Mouse (Mus musculus): ENCODE measurements at regions not wholly inside any gene's neighbourhood (a gene's known extent, or its start where the extent isn't known, plus 50 kb on each side); places are given as distances from the start of the nearest gene placed in this dataset.
A peak's percentile ranks its signal among the peaks of the same experiment; 100 is the strongest.
"Not testable (repeated sequence)": the region's sequence is repeated elsewhere in the genome, so short reads cannot be mapped to it uniquely, and the experiment has no call there.

GRCm38 (mm10) chr13:52205951-52206350 is 325.1 kb downstream of the Diras2 start:
- no peak for DNase-seq (ENCODE audit: low spot score)

DNA sequence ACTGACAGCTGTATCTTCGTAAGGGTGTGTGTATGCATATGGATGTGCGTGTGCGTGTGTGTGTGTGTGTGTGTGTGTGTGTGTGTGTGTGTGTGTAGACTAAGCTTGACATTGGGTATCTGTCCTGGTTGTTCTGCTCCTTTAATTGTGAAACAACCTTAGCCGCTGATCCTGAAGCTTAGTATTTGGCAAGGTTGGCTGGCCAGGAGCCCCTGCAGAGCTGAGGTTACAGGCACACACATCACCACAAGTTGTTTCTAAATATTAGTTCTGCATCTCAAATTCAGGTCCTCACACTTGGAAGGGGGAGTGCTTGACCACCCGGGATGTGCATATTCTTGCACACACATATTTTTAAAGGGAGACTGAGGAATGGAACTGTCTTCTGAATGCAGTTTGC is 314.7 kb downstream of the Diras2 start:
- DNase-seq (ENCODE audit: low spot score) = no peak

DNA sequence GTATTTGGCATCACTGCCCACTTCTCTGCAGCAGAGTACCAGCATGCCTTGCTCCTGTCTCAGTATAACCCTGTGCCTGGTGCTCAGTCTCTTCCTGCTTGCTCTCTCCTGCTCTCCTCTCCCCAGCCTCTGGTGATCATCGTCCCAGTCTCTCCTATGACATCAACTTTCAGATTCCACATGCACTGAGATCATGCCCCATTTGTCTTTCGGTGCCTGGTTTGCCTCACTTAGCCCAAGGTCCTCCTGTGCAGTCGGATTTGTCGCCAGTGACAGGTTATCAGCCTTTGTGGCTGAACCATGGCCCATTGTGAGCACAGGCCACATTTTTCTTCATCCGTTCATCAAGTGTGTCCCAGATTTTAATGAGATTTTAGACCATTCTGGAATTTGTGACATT is 314.0 kb downstream of the Diras2 start:
- DNase-seq (ENCODE audit: low spot score) = no peak

DNA sequence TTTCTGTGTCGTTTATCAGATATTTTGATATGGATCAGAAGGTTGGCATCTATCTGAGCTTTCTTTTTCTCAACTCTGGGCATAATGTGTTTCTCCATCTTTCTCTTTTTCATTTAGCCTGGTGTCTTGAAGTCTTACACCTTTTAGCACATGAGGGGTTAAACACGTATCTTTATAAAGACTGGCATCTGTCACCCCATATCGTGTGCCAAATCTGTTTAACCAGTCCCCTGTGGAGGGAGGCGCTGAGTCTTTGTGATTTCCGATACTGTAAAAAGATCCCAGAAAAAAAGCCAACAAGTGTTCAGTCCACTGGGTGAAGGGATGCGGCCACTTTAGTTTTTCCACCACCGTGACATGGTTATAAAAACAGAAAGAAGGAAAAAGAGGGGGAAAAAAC is 313.3 kb downstream of the Diras2 start:
- no peak for DNase-seq (ENCODE audit: low spot score)

DNA sequence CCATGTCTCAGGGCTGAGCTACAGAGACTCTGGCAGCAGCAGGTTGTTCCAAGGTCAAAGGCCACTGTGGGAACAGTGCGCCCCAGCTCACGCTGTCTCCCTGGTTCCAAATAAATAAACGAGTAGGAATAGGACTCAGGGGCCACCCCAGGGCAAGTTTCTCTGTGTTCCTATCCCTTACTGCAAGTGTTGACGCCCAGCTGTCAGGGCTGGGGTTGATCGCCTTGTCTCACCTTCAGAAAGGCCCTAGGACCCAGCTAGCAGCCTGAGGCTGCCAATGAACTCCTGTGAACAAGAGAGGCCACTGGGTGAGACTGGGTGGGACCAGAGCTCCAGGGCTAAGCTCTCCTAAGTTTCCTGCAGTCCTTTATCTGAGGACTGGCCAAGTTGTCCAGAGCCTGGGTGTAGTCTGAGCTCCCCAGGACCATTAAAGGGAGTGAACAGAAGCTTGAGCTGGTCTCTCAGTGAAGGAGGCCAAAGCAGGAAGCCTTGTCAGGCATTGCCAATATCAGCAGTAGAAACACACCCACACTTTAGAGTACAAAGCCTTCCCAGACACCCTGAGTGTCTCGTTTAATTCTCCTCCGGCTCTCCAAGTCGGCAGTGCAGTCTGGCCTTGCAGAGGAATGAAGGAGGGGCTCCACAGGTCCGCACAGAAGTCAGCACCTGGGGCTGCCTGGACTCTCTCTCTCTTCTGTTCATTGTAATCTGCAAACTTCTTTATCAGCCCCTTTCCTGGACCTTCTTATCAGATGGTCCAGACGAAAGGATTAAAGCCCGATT is 308.6 kb downstream of the Diras2 start:
- no peak for DNase-seq (ENCODE audit: low spot score)

DNA sequence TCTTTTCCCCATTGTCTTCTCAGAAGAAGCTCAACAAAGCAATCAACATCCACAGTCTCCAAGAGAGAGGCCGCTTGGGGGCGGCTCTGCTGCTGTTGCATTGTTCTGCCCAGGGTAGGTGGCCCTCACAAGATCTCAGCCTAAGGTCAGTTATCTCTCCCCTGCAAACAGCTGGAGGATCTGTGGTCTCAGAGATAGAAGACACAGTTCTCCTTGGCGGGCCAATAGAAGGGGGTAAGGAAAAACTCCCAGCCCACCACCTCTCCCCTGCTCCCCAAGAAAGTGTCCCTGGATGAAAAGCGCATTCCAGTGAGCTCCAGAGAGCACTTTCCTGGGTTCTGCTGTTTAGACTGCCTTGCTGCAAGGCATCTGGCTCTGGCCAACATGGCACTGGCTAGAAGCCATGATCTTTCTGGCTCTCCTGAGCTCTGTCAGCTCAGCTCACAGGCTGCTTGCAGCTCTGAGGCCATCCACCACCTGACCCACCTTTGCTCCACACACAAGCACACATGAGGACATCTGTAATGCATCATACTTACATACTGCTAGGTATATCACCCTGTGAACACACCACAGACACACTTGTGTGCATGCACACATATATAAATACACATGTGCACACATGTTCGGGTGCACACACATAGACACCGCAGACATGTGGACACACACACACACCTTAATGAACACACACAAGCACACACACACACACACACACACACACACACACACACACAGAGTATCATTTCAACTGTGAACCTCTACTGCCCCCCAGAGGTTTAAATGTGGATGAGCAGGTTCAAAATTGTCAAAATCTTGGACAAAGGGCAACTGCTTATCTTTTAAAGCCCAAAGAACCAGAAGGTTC is 307.7 kb downstream of the Diras2 start:
- peak; percentile 24 for DNase-seq (ENCODE audit: low spot score)

- DNase-seq (ENCODE audit: low spot score) = peak; percentile 20
Measured at GRCm38 (mm10) chr13:52233971-52234370, 297.1 kb downstream of the Diras2 start.

- DNase-seq (ENCODE audit: low spot score) = peak; percentile 42
Measured at GRCm38 (mm10) chr13:52236105-52236504, 295.0 kb downstream of the Diras2 start.

GRCm38 (mm10) chr13:52239563-52239962 is 291.5 kb downstream of the Diras2 start:
- DNase-seq (ENCODE audit: low spot score) = no peak

GRCm38 (mm10) chr13:52241761-52242160 is 289.3 kb downstream of the Diras2 start:
- no peak for DNase-seq (ENCODE audit: low spot score)

GRCm38 (mm10) chr13:52249492-52249891 is 281.6 kb downstream of the Diras2 start:
- no peak for DNase-seq (ENCODE audit: low spot score)

DNA sequence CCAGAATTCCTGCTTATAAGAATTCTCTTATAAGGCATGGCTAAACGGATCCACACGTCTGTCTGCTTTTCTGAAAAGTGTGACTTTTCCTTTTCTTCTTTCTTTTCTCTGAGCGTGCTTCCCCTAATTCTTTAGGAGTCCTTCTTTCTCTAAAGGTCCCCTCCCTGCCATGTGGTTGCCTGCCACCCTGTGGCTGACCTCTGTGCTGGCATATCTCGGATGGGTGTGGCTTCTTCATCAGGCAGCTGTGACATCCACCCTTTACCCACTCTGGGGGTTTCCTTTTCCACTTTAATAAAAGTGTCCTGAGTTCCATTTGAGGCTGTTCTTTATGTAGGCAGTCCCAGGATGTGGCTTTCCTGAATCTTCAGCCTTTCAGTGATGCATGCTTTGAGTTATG is 280.7 kb downstream of the Diras2 start:
- peak; percentile 14 for DNase-seq (ENCODE audit: low spot score)

DNA sequence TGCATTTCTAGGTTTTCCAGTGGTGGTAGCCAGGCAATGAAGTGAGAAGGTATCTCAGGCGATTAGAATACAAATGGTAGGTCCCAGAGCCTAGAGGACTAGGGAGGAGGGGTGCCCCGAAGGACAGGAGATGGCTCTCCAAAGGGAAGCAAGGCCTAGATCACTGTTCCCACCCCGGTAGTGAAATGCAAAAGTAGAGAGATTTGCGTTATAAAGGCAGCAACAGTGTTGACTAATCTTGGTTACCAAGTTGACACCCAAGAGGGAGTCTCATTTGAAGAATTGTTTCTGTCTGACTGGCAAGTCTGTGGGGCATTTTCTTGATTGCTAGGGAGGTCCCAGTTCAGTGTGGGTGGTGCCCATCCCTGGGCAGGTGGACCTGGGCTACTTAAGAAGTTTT is 278.8 kb downstream of the Diras2 start:
- DNase-seq (ENCODE audit: low spot score) = no peak

GRCm38 (mm10) chr13:52252726-52253125 is 278.4 kb downstream of the Diras2 start:
- DNase-seq (ENCODE audit: low spot score) = not testable (repeated sequence)

- DNase-seq (ENCODE audit: low spot score) = no peak
Measured at GRCm38 (mm10) chr13:52253138-52253537, 277.9 kb downstream of the Diras2 start.

DNA sequence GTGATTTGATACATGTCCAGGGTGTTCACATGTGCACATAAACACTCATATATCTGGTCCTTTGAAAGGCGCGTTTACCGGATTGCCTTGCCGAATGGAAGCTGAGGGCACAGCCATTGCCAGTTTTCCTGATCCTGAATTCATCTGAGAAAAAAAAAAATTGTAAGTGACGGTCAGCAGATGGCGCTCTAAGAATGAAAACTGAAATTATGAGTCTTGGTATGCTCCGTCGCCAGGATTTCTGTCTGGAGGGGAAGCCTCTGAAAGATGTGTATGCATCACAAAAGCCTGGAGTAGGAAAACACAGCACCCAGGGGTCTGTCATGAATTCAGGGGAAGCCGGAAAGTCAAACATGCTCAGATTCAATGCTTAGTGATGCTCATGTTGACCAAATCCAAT is 276.9 kb downstream of the Diras2 start:
- peak; percentile 20 for DNase-seq (ENCODE audit: low spot score)

GRCm38 (mm10) chr13:52255697-52256096 is 275.4 kb downstream of the Diras2 start:
- peak; percentile 21 for DNase-seq (ENCODE audit: low spot score)

- no peak for DNase-seq (ENCODE audit: low spot score)
Measured at GRCm38 (mm10) chr13:52258373-52258772, 272.7 kb downstream of the Diras2 start.

GRCm38 (mm10) chr13:52262949-52263550 is 268.0 kb downstream of the Diras2 start:
- DNase-seq (ENCODE audit: low spot score) = no peak

GRCm38 (mm10) chr13:52268279-52268678 is 262.8 kb downstream of the Diras2 start:
- no peak for DNase-seq (ENCODE audit: low spot score)

DNA sequence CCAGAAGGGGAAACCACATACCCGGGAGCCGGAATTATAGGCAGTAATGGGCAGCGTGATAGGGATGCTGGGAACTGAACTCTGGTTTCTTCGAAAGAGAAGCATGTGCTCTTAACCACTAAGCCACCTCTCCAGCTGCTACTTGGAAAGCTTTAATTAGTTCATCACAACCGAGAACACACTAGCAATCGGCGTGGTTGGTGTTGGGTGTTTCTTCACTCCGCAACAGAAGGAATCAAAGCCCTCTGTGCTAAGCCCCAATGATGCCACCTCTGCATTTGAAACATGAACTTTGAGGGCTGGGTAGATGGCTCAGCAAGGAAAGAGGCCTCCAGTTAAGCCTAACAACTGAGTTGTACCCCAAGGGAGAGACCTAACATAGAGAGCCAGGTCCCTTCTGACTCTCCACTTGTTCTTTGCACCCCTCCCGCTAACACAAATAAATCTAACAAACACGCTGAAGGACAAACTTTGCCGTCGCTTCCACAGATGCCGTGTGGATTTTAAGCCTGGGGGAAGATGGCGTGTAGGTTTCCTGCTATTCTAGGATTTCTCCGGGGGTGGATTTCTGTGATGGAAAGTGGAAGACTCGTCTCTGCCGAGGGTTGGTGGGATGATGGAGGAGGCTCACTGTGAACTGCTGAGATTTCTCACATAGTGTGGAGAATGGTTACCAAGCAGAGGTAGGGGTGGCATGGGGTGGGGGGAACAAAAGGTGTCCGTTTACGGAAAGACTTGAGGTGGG is 257.4 kb downstream of the Diras2 start:
- DNase-seq (ENCODE audit: low spot score) = no peak

DNA sequence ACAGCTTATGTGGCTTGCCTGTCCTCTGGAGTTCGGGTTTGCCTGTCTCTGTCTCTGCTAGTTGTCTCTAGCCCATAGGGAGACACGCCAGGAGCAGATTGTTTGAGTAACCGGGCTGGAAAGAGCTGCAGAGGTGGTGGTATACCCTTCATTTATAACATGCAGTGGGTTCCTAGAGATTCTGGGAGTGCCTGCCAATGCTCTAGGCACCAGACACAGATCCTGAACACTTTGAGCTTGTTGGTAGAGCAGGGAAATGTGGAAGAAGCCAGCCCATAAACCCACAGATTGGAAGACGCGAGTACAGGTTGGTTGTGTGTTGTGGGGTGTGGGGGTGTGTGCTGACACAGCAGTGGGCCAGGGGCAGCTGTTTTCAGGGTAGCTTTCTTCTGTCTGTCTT is 255.9 kb downstream of the Diras2 start:
- no peak for DNase-seq (ENCODE audit: low spot score)
